Mouse (Mus musculus) ovary, postnatal 14 days (tissue): ENCODE data around the gene Itpr2.
A peak's percentile ranks its signal among the peaks of the same experiment; 100 is the strongest.

Source experiments
- DNase-seq: peaks from one replicate; pipeline ENCODE4 v3.0.0; 2022; ENCODE audit warnings: low spot score

Itpr2 gene

GRCm38 (mm10) chr6:146416461-146416860 lies 85.6 kb downstream of the Itpr2 start:
- DNase-seq, result no peak

- no peak for DNase-seq
These were observed 87.9 kb downstream of the Itpr2 start for GRCm38 (mm10) chr6:146414094-146414493.

DNA sequence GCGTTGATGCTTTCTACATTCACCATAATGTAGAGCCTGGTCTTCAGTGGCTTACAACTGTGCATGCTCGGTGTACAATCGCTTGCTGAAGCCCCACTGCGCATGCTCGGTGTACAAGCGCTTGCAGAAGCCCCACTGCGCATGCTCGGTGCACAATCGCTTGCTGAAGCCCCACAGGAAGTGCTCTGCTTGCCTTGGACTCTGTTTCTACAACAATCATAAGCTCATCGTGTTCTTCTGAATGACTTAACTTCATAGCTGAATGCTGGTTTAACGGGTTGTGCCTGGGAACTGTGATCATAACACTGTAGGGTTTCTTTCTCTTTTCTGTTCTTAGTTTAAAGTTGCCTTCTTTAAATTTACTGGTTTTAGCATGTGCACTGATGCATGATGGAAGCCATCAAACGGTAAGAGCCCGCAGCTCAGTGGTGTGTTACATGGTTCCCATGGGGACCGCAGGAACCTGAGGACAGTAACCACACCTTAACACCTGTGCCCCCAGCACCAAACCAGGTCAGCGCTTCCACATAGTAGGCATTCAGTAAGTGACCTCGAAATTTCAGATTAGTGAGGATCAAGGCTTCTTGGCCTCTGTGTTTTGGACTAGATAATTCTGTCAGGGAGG lies 90.5 kb downstream of the Itpr2 start:
- DNase-seq, result no peak

DNA sequence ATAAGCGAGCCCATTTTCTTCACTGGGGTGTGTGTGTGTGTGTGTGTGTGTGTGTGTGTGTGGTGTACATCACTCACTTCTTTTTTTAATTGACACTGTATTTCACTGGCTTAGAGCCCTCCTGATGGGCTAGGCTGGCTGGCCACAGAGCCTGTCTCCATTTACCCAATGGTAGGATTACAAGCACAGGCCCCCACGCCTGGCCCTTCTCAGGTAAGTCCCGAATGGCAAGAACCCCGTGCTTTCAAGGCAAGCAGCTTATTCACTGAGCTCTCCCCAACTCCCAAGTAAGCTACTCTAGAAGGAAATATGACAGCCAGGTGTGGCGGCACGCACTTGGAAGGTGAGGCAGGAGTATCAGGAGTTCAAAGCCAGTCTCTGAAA lies 91.6 kb downstream of the Itpr2 start:
- no peak for DNase-seq

- DNase-seq, result peak; percentile 77
These were observed 92.2 kb downstream of the Itpr2 start for GRCm38 (mm10) chr6:146409692-146410426.

DNA sequence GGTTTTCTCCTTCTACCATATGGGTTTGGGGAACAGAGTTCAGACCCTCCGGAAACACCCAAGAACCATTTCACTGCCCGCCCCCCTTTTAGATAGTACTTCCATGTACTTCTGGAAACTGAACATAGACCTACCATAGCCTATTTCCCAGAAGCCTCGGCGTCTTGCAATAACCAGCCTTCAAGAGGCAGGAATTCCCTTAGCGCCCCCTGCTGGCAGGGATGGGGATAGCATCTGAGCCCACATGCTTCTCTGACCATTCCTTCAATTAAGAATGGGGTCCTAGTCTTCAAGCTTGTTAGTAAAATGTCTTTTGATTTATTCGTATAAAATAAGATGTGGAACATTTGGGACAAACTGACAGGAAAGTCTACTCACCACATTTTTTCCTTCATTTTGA lies 96.6 kb downstream of the Itpr2 start:
- no peak for DNase-seq

DNA sequence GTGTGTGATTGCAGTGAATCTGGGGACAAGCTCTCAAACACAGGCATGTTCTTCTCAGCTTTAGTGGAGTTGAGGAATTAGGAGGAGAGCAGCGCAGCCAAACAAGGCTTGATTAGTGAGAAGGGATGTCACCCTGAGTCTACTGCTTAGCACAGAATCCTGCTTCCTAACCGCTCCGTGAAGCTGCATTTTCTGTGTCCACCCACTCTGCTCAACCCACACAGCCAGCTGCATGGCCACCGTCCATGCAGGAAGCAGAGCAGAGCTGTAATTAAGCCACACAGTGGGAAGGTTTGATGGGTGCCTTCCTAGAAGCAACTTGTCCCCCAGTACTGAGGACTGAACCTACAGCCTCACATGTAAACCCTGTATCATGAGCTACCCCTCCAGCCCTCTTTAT lies 97.1 kb downstream of the Itpr2 start:
- no peak for DNase-seq

DNA sequence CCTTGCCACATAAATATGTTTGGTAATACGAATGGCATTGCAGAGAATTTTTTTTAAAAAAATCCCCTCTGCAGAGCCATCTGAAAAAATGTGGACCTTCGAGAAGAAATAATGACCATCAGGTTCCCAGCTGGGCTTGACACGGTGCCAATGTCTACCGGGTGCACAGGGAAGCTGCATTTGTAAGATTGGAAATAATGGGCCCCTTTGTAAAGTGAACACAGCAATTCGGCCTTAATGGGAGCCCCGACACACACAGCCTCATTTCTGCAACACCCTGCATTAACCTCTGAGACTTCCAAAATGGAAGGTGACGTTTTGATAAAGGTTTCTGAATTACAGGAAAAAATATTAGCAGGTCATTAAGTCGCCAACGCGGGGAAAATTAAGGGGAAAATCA lies 97.9 kb downstream of the Itpr2 start:
- DNase-seq, result no peak

GRCm38 (mm10) chr6:146402905-146403642 lies 98.9 kb downstream of the Itpr2 start:
- DNase-seq, result no peak

DNA sequence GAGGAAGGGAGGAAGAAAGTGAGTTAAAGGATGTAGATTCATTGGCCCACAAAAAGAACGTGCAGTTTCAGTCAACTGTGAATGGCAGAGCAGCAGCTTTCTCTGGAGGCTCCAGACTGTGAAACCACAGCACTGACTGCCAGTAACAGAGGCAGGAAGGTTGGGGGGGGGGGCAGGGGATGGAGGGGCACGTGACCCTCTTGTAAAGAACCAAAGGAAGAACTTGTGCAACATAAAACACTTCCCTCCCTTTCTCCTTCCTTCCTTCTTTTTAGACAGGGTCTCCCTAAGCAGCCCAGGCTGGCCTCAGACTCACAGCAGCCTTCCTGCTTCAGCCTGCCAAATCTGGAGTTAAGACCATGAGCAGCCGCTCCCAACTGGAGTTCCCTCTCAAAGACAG lies 104.2 kb downstream of the Itpr2 start:
- DNase-seq, result no peak

- no peak for DNase-seq
These were observed 105.8 kb downstream of the Itpr2 start for GRCm38 (mm10) chr6:146396253-146396652.

- DNase-seq, result no peak
These were observed 106.4 kb downstream of the Itpr2 start for GRCm38 (mm10) chr6:146395616-146396015.

GRCm38 (mm10) chr6:146392188-146392587 lies 109.8 kb downstream of the Itpr2 start:
- DNase-seq, result no peak

DNA sequence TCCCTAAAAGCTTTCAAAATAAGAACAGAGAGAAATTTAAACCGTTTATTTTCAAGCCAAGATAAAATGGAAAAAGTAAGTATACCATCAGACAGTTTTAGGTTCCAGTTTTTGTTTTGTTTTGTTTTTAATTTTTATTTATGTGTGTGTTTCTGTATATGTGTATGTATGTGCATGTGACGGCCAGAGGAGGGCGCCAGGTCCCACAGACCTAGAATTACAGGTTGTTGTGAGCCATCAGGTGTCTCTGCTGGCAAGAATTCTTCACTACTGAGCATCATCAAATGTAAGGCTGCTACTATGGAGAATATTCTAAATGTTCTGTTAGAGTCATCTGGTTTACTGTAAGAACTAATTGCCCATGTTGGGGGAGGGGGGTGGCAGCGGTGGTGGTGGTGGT lies 111.9 kb downstream of the Itpr2 start:
- DNase-seq, result no peak

GRCm38 (mm10) chr6:146388010-146388409 lies 114.0 kb downstream of the Itpr2 start:
- no peak for DNase-seq

DNA sequence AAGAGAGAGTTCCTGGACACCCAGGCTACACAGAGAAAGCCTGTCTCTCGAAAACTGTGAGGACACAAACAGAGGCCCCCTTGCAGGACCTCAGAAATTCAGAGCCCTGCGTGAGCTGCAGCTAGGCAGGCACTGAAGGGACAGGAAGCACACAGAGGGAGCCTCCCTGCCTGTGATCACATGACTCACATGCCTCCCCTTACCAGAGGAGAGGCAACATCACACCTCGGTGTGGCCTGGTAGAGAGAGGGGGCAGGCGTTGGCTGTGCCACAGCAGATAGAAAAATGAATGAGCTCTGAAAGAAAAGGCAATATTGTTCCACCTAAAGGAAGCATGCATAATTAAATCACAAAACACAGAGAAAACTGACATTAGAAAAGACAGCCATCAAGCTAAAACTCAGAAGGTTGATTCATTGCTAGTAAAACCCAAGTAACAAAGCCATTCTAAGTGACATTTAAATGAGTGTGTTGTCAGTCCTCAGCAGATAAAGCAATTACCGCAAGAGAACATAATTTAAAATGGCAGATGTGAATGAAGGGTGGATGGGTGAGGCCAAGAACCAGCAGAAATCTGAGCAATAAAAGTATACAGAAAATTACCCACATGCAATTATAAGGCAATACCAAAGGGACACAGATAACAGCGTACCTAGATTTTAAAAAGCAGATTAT lies 114.8 kb downstream of the Itpr2 start:
- DNase-seq, result no peak

- no peak for DNase-seq
These were observed 122.8 kb downstream of the Itpr2 start for GRCm38 (mm10) chr6:146379263-146379662.

DNA sequence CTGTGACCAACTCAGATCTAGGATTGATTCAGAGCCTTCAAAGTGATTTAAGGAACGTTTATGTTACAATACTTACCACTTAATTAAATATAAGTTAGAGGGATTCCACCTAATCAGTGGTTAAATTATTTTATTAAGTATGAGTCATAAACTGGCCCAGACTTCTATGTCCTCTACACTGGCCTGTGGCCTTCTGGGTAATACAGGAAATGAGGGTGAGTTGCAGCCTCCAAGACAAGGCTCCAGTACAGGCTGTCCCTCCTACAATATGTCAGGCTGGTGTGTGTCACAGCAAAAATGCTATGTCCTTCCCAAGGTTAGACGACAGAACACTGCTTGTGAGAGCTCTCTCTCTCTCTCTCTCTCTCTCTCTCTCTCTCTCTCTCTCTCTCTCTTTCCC lies 130.5 kb downstream of the Itpr2 start:
- DNase-seq, result no peak

DNA sequence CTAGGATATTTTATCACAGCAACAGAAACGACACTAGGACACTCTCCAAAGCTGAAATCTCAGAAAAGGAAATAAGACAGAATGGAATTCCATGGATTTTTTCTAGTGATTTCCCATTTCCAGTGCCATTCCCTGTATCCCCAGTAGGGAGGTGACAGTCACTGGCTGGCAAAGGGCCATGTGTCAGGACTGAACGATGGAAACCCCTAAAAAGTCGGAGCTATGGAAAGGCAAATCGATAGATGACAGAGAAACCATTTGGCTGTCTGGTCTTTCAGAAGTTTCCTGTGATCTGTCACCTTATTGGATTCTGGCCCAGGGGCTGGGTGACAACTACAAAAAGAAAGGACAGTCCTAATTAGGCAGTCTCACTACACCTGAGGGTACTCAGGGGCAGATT lies 135.8 kb downstream of the Itpr2 start:
- no peak for DNase-seq

GRCm38 (mm10) chr6:146357911-146358310 lies 144.1 kb downstream of the Itpr2 start:
- peak; percentile 3 for DNase-seq

GRCm38 (mm10) chr6:146352258-146352805 lies 149.7 kb downstream of the Itpr2 start:
- DNase-seq, result no peak

DNA sequence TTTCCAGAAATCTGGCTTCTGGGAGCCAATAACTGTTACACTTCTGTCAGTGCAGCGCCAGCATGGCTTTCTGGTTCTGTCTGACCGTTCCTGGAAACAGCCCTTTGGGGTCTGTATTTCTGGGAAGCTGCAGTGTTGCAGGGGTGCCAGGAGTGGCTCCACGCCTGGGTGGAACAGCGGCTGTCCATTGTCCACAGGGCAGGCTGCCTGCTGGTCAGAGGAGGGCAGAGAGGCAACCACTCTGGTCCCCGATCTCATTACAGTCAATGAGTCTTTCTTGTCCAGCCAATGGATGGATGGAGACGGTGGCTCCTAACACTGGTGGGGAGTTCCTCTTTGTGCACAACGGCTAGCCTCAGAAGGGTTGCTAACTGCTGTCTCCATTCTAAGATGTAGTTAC lies 150.2 kb downstream of the Itpr2 start:
- DNase-seq, result no peak
